Mouse (Mus musculus) Patski (cell line): ENCODE data around the gene Gm21958. TPM values are rescaled to one million over a fixed set of nuclear protein-coding genes. Genes with fewer than 3 reads are reported as not detected.
"Not testable (repeated sequence)": the region's sequence is repeated elsewhere in the genome, so short reads cannot be mapped to it uniquely, and the experiment has no call there.

Experiments used
- ATAC-seq: fragments of 100-300 bp; one replicate; pipeline ENCODE4 v1.8.0; 2021
- CTCF ChIA-PET: fragments of 350-600 bp; sonication (Branson Sonifier 250); formaldehyde crosslinking; loops from one replicate; lab custom pipeline; 2022; ENCODE audit warnings: inconsistent platforms; lab: Charles Lee
- POLR2A ChIA-PET: fragments of 350-600 bp; sonication (Branson Sonifier 250); formaldehyde crosslinking; loops from one replicate; lab custom pipeline; 2022; ENCODE audit warnings: antibody characterized with exemption, inconsistent platforms; lab: Charles Lee
- DNase-seq: peaks from one replicate; pipeline ENCODE4 v3.0.0-alpha.2; 2011; ENCODE audit warnings: low read depth, low spot score
- H3K27me3 ChIP-seq: fragments of 371-371 bp; one replicate; pipeline ENCODE4 v1.5.1; 2021
- CTCF ChIP-seq: fragments of 100-300 bp; IDR thresholded peaks from one replicate; pipeline ENCODE4 v1.5.1; 2021
- in situ Hi-C: fragments of 300-500 bp; cut with MboI; formaldehyde crosslinking; loops from 3 replicates; pipeline ENCODE4 v1.11.1; 2018; ENCODE audit warnings: low pct_unique_long_range_greater_than_20kb, mixed read lengths
- polyA plus RNA-seq: library from polyadenylated mRNA; unstranded; gene quantifications from one replicate; pipeline ENCODE4 v1.2.3, GENCODE M21; 2021

The Gm21958 gene
- polyA plus RNA-seq, 1 experiment from 2014 or later, result 0.56 TPM

GRCm38 (mm10) chr3:54723741-54724500 lies 9.8 kb upstream of the Gm21958 start:
- in situ Hi-C loops, result no loop called here
- no peaks in the 10 kb centered on the region for H3K27me3 ChIP-seq
- ChIA-PET CTCF (interaction anchor here (1.0 to 1.7 kb wide), 4 partner anchors 8 to 15 kb away, joined by 3 to 8 read pairs (median 6); partner anchors contain the start of genes Alg5 and Exosc8), POLR2A (no interaction called here)
- ATAC-seq (no peak), DNase-seq (no peak)
- no peak for TF ChIP-seq CTCF

- ChIA-PET CTCF (interaction anchor here (1.2 kb wide), 1 partner anchor 16 kb away, joined by 4 read pairs; the partner anchor contains the start of genes Alg5 and Exosc8), POLR2A (no interaction called here)
- no peaks in the 10 kb centered on the region for H3K27me3 ChIP-seq
- ATAC-seq (no peak), DNase-seq (no peak)
- in situ Hi-C loops, result no loop called here
- no peak for TF ChIP-seq CTCF
Measured at GRCm38 (mm10) chr3:54718947-54719346, 4.8 kb upstream of the Gm21958 start.

- CTCF ChIA-PET, result interaction anchor here (0.5 to 5.0 kb wide), 8 partner anchors 9 to 873 kb away, joined by 3 to 17 read pairs (median 3); partner anchors contain the start of gene Gm10985
- ATAC-seq (no peak), DNase-seq (no peak)
- POLR2A ChIA-PET, result interaction anchor here (0.6 kb wide), 1 partner anchor 623 kb away, joined by 8 read pairs; no protein-coding TSS in a partner anchor
- TF ChIP-seq CTCF, result no peak
- in situ Hi-C loops, result no loop called here
- no peaks in the 10 kb centered on the region for H3K27me3 ChIP-seq
Measured at GRCm38 (mm10) chr3:54717348-54717747, 3.2 kb upstream of the Gm21958 start.

GRCm38 (mm10) chr3:54715461-54715860 lies 1.3 kb upstream of the Gm21958 start:
- no peak for DNase-seq
- POLR2A ChIA-PET, result interaction anchor here (1.8 kb wide), 1 partner anchor 9 kb away, joined by 5 read pairs; no protein-coding TSS in a partner anchor
- no peaks in the 10 kb centered on the region for H3K27me3 ChIP-seq
- no peak for TF ChIP-seq CTCF
- CTCF ChIA-PET, result interaction anchor here (0.7 to 5.0 kb wide), 6 partner anchors 9 to 16 kb away, joined by 3 to 17 read pairs (median 6); no protein-coding TSS in a partner anchor
- in situ Hi-C loops, result no loop called here
- peak; percentile 62 for ATAC-seq

GRCm38 (mm10) chr3:54708972-54709371 lies 5.2 kb downstream of the Gm21958 start:
- ATAC-seq (no peak), DNase-seq (no peak)
- POLR2A ChIA-PET, result no interaction called here
- H3K27me3 ChIP-seq, result no peaks in the 10 kb centered on the region
- CTCF ChIA-PET, result interaction anchor here (0.9 to 1.9 kb wide), 3 partner anchors 8 to 355 kb away, joined by 3 to 7 read pairs (median 4); no protein-coding TSS in a partner anchor
- in situ Hi-C loops, result no loop called here
- no peak for TF ChIP-seq CTCF

GRCm38 (mm10) chr3:54704106-54704505 lies 10.0 kb downstream of the Gm21958 start:
- H3K27me3 ChIP-seq, DNase-seq, ATAC-seq, in situ Hi-C loops: not testable (repeated sequence)
- ChIA-PET POLR2A (interaction anchor here (0.7 kb wide), 1 partner anchor 1112 kb away, joined by 3 read pairs; no protein-coding TSS in a partner anchor), CTCF (interaction anchor here (0.9 kb wide), 2 partner anchors 11 to 32 kb away, joined by 3 to 4 read pairs; partner anchors contain the start of genes Alg5 and Exosc8)

- no peak for DNase-seq
- CTCF ChIA-PET, result interaction anchor here (1.6 to 3.3 kb wide), 3 partner anchors 13 to 16 kb away, joined by 4 to 13 read pairs (median 8); partner anchors contain the start of gene Gm21958
- POLR2A ChIA-PET, result no interaction called here
Measured at GRCm38 (mm10) chr3:54699759-54700301, 14.3 kb downstream of the Gm21958 start.

GRCm38 (mm10) chr3:54693056-54693415 lies 21.1 kb downstream of the Gm21958 start:
- no peak for TF ChIP-seq CTCF
- DNase-seq (peak; percentile 30), ATAC-seq (peak; percentile 23)
- ChIA-PET CTCF (interaction anchor here (0.9 to 1.8 kb wide), 3 partner anchors 9 to 334 kb away, joined by 3 to 8 read pairs (median 4); no protein-coding TSS in a partner anchor), POLR2A (interaction anchor here (1.0 to 1.5 kb wide), 4 partner anchors 10 to 335 kb away, joined by 3 to 4 read pairs (median 4); partner anchors contain the start of gene Alg5)
- in situ Hi-C loops, result loop anchor here (10.0 kb wide), 1 partner anchor 828 kb away; the partner anchor contains the start of gene Ufm1
- H3K27me3 ChIP-seq, result no peaks in the 10 kb centered on the region

More at GRCm38 (mm10) chr3:54699759-54700301, 14.3 kb downstream of the Gm21958 start:
- no peak for TF ChIP-seq CTCF
- H3K27me3 ChIP-seq, result no peaks in the 10 kb centered on the region
- ATAC-seq, result no peak
- in situ Hi-C loops, result loop anchor here (10.0 kb wide), 1 partner anchor 835 kb away; the partner anchor contains the start of gene Ufm1

- no peaks in the 10 kb centered on the region for H3K27me3 ChIP-seq
- in situ Hi-C loops, result loop anchor here (10.0 kb wide), 1 partner anchor 828 kb away; the partner anchor contains the start of gene Ufm1
- ATAC-seq, result peak; percentile 98
- DNase-seq, result peak; percentile 83
- ChIA-PET POLR2A (interaction anchor here (0.8 to 1.5 kb wide), 5 partner anchors 10 to 334 kb away, joined by 3 to 4 read pairs (median 4); partner anchors contain the start of gene Alg5), CTCF (interaction anchor here (0.7 to 3.3 kb wide), 6 partner anchors 9 to 340 kb away, joined by 3 to 11 read pairs (median 6); no protein-coding TSS in a partner anchor)
- no peak for TF ChIP-seq CTCF
Measured at GRCm38 (mm10) chr3:54692202-54693055, 21.7 kb downstream of the Gm21958 start, which contains the start of gene Supt20. Gene Supt20, plus strand, starts transcription at chr3:54692807.
